Mouse (Mus musculus): Measurements from ENCODE around the gene Sectm1b.

The Sectm1b gene

DNA sequence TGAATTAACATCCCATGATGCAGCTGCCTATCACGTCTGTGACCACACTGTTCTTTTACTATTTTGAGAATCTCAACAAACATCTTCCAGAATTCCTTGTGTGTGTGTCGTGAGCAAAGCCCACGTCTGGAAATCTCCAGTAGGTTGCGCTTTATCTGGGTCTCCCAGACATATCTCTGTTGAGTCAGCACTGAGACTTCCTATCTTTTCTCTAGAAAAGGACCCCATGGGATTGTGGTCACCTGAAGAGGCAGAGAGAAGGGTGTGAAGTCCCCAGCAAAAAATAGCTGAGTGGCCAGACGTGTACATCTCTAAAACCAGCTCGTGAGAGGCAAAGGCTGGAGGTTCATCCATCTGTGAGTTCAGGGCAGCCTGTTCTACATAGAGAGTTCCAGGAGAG is 39.2 kb downstream of the Sectm1b start:
- DNase-seq, result no peak

DNA sequence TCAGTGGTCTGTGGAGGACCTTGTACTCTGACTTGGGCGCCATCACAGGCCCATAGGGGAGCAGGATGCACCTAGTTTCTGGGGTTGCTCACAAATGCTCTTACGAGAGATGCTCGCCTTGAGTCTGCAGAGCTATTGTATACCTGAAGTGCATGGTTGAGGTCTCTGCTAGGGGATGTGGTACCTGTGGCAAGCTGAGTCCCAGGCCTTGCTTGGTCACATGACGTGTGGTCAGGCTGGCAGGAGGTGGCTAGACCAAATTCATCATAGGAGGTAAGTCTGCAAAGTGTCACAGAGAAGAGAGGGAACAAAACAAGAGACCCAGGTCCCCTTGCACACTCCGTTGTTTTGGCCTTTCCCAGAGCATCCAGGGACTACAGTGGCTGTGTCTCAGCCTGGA is 43.9 kb downstream of the Sectm1b start:
- DNase-seq, result no peak

GRCm38 (mm10) chr11:121017703-121018102 is 45.7 kb downstream of the Sectm1b start:
- peak; percentile 83 to 88 for DNase-seq

DNA sequence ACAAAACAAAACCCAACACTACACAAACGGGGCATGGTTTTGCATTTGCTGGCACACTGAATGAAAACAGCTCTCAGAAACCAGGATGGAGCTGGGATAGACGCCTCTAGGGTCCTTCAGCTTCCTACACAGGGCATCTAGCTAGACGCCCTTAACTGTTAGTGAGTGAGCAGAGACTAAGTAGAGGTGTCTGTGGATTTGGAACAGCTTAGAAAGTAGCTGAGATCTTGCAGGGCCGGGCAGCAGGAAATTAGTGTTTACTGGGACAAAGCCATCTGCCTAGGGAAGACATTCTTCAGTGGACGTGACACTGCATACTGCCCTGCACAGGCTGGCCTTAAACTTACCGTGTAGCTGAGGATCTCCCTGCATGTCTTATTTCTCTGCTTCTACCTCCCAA is 47.9 kb downstream of the Sectm1b start:
- DNase-seq, result no peak

GRCm38 (mm10) chr11:121014896-121015300 is 48.5 kb downstream of the Sectm1b start:
- peak; percentile 41 to 42 for DNase-seq

DNA sequence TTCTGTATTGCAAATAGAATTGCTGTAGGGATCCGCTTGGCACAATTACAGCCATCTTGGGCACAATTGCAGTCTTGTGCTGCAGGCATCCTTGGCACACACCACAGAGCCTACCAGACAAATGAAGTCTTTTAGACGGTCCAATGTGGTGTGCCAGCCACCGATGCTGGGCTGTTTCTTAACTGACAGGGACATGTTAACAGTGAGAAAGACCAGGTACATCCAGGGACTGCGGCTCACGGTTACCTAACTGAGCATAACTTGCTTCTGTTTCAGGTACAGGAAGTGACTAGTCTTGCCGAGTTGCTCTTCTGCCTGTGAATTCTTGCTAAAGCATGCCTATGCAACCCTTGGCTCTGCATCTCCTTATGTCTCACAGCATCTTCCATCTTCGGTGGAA is 49.7 kb downstream of the Sectm1b start:
- no peak for DNase-seq

DNA sequence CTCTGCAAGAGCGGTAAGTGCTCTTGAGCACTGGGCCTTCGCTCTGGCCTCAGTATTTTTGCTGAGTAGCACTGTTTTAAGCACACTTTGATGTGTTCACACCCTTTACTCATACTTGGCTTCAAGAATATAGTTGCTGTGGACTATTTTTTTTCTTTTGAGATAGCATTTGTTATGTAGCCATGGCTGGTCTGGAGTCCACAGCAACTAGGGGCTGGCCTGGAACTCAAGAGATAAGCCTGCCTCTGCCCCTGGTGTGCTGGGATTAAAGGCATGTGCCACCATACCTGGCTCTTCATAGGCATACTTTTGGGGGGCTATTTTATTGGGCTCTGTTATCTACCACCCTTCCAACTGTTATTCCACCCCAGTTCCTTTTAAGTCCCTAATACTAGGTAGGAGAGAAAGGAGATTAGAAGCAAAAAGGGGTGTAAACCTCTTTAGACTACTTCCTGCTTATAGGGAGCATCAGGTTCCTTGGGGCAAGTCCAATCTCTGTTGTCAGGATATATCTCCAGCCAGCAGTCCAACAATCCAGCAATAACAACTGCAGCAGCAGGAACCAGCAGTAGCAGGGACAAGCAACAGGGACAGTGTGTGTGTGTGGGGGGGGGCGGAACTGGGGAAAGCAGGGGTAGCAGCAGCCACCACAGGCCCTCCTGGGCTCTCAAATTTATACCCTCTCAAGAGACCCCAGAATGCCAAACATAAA is 53.2 kb downstream of the Sectm1b start:
- no peak for DNase-seq

GRCm38 (mm10) chr11:121006184-121006583 is 57.2 kb downstream of the Sectm1b start:
- DNase-seq, result no peak

DNA sequence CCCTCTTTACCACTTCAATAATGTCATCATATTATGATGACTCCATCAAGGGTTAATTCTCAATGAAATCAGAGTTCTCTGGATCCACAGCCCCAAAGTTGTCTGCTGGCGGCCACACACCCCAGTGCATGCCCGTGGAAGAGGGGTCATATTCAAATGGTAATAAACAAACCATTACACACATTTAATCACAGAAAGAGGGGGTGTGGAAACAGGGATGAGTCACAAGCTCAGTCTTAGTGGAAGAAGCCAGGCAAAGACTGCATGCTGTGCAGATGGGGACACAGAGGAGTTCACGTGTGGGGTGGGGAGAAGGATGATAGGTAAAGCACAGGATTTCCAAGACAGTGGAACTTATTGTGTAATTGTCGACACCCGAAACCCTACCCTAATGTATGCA is 59.1 kb downstream of the Sectm1b start:
- DNase-seq, result no peak

All from kidney, postnatal 36 days (tissue).